Mouse (Mus musculus): ENCODE results near the gene Lhfpl3.

DNA sequence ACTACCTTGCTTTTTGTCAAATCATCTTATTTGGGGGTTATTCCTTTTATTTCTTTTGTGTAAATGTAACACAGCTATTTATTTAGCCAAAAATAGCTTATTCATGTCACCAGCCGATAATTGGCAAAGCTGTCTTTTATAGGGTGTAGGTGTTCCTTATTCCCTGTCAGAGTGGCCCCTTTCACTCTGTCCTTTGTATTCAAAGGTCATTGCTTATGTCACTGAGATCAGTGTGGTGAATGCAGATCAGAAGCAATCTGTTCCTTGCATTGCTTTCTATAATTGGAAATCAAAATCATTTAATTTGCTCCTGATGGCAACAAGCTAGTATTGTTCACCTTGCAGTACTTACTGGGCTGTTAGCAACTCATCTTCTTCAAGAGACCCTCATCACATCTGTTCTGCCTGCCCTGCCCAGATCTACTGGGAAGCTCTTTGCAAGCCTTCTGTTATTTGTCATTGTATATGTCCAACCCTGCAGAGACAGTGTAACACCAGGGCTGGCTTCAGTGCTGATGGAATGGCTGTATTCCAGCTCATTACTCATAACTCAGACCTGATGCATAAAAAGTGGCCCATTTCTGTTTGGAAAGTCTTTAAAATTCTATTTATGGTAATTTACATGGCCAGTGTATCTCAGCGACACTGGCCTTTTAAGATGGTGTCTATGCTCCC is 257.4 kb downstream of the Lhfpl3 start:
- no peak for TF ChIP-seq POLR2A (IDR thresholded peaks at IDR 0.05; ENCODE audit: low read depth, low read length)
- no peak for TF ChIP-seq CTCF (IDR thresholded peaks at IDR 0.05; ENCODE audit: extremely low read depth, insufficient read length, insufficient replicate concordance, low read depth, low read length)
